Mouse (Mus musculus): ENCODE results near the gene BC051142. TPM values are rescaled to one million over a fixed set of nuclear protein-coding genes. Genes with fewer than 3 reads are reported as not detected.
"Not testable (repeated sequence)": the region's sequence is repeated elsewhere in the genome, so short reads cannot be mapped to it uniquely, and the experiment has no call there.

The BC051142 gene
- polyA plus RNA-seq, 1 experiment = not detected

DNA sequence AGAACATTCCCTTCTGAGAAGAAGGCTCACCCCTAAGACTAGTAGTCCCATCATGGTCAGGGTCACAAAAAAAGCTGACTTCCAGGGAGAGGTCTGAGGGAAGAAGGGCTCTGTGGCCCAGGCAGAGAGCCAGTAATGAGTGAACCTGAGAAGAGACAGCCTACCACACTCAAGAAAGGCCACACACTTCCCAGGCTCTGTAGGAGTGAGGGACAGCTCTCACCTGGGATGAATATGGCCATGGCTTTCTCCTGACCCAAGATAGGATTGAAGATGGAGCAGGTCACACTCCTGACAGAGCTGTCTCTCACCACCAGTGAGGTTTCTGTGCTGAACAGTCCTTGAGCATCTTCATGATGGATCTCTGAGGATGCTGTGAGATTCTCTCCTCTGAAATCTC is 94.2 kb downstream of the BC051142 start:
- TF ChIP-seq CTCF (IDR thresholded peaks at IDR 0.05; ENCODE audit: control insufficient read depth, insufficient read depth, insufficient read length) = no peak
- no peak for TF ChIP-seq MYOG (IDR thresholded peaks at IDR 0.05; ENCODE audit: control insufficient read depth, extremely low read depth, insufficient read length)
- no peak for TF ChIP-seq MAX (IDR thresholded peaks at IDR 0.05)
- no peak for TF ChIP-seq MYOD1 (IDR thresholded peaks at IDR 0.05; ENCODE audit: control insufficient read depth, insufficient read length, low read depth)
- no peak for TF ChIP-seq CEBPB (IDR thresholded peaks at IDR 0.05; ENCODE audit: low read depth)
- TF ChIP-seq FOSL1 (IDR thresholded peaks at IDR 0.05; ENCODE audit: insufficient read depth, low read length, poor library complexity, severe bottlenecking) = no peak
- TF ChIP-seq USF1 (IDR thresholded peaks at IDR 0.05; ENCODE audit: low read depth) = no peak
- no peaks in the 10 kb centered on the region for H3K27me3 ChIP-seq (ENCODE audit: control insufficient read depth, insufficient read depth, insufficient read length)

GRCm38 (mm10) chr17:34495156-34495555 is 96.5 kb downstream of the BC051142 start:
- not testable (repeated sequence) for H3K27me3 ChIP-seq (ENCODE audit: control insufficient read depth, insufficient read depth, insufficient read length); H3K36me3 ChIP-seq (ENCODE audit: control insufficient read depth, insufficient read depth); H3K79me2 ChIP-seq (ENCODE audit: control insufficient read depth, insufficient read depth); H3ac ChIP-seq (ENCODE audit: control insufficient read depth, insufficient read length, low read depth); H3K4me3 ChIP-seq (ENCODE audit: insufficient read depth, poor library complexity, severe bottlenecking); H3K79me3 ChIP-seq (ENCODE audit: low read depth)

More for the DNA sequence above, 94.2 kb downstream of the BC051142 start:
- Histone ChIP-seq H3K79me2 (ENCODE audit: control insufficient read depth, insufficient read depth) (no peaks in the 10 kb centered on the region), H3K79me3 (ENCODE audit: low read depth) (no peaks in the 10 kb centered on the region), H3K36me3 (ENCODE audit: control insufficient read depth, insufficient read depth) (no peaks in the 10 kb centered on the region), H3K4me3 (ENCODE audit: insufficient read depth, poor library complexity, severe bottlenecking) (no peak overlapping the region), H3ac (ENCODE audit: control insufficient read depth, insufficient read length, low read depth) (no peak overlapping the region)

- Histone ChIP-seq H3K27me3 (ENCODE audit: control insufficient read depth, insufficient read depth, insufficient read length) (no peaks in the 10 kb centered on the region), H3K79me3 (ENCODE audit: low read depth) (no peaks in the 10 kb centered on the region), H3K36me3 (ENCODE audit: control insufficient read depth, insufficient read depth) (no peaks in the 10 kb centered on the region), H3K4me3 (ENCODE audit: insufficient read depth, poor library complexity, severe bottlenecking) (no peak overlapping the region), H3K79me2 (ENCODE audit: control insufficient read depth, insufficient read depth) (no peaks in the 10 kb centered on the region), H3ac (ENCODE audit: control insufficient read depth, insufficient read length, low read depth) (no peak overlapping the region)
- TF ChIP-seq MYOG (IDR thresholded peaks at IDR 0.05; ENCODE audit: control insufficient read depth, extremely low read depth, insufficient read length) (no peak), CEBPB (IDR thresholded peaks at IDR 0.05; ENCODE audit: low read depth) (no peak), CTCF (IDR thresholded peaks at IDR 0.05; ENCODE audit: control insufficient read depth, insufficient read depth, insufficient read length) (no peak), USF1 (IDR thresholded peaks at IDR 0.05; ENCODE audit: low read depth) (no peak), FOSL1 (IDR thresholded peaks at IDR 0.05; ENCODE audit: insufficient read depth, low read length, poor library complexity, severe bottlenecking) (no peak)
Observed at GRCm38 (mm10) chr17:34496539-34496938, 97.9 kb downstream of the BC051142 start.

DNA sequence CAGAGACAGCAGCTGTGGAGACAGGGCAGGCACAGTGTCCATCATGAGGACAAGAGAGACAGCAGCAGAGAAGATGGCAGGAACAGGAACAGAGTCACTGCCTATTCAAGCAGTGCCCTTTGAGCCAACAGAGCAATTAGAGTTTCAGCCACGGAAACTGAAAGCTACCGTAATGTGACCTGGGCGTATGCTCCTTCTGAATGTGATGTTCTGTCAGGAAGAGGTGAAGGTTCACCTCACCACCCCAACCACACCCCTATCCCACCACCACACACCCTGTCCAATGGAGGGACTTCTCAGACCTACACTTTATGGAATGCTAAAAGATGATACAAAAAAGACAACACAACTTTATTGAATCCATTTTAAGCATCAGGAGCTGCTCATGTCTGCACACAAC is 98.7 kb downstream of the BC051142 start:
- H3K4me3 ChIP-seq (ENCODE audit: insufficient read depth, poor library complexity, severe bottlenecking); H3K79me3 ChIP-seq (ENCODE audit: low read depth): not testable (repeated sequence)

DNA sequence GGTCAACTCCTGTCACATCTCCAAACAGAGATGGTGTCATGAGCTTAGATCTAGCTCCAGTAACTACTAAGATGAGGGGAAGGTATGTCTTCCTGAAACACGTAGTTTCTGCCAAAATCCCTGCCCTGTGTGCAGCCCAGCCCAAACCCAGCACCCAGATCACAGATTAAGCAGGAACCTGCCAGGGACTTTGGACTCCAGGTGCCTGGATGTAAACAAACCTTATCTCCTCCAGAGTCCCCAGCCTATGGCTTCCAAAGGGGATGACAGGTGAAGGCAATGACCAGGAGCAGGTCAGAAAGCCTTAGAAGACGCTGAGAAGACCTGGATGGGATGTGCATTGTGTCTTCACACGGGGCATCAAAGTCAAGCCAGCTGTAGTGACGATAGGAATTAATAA is 99.1 kb downstream of the BC051142 start:
- H3K27me3 ChIP-seq (ENCODE audit: control insufficient read depth, insufficient read depth, insufficient read length); H3K79me2 ChIP-seq (ENCODE audit: control insufficient read depth, insufficient read depth); H3ac ChIP-seq (ENCODE audit: control insufficient read depth, insufficient read length, low read depth); H3K79me3 ChIP-seq (ENCODE audit: low read depth); H3K36me3 ChIP-seq (ENCODE audit: control insufficient read depth, insufficient read depth); H3K4me3 ChIP-seq (ENCODE audit: insufficient read depth, poor library complexity, severe bottlenecking): not testable (repeated sequence)

More for the DNA sequence above, 98.7 kb downstream of the BC051142 start:
- H3K79me2 ChIP-seq (ENCODE audit: control insufficient read depth, insufficient read depth); H3K27me3 ChIP-seq (ENCODE audit: control insufficient read depth, insufficient read depth, insufficient read length); H3ac ChIP-seq (ENCODE audit: control insufficient read depth, insufficient read length, low read depth); H3K36me3 ChIP-seq (ENCODE audit: control insufficient read depth, insufficient read depth): not testable (repeated sequence)

DNA sequence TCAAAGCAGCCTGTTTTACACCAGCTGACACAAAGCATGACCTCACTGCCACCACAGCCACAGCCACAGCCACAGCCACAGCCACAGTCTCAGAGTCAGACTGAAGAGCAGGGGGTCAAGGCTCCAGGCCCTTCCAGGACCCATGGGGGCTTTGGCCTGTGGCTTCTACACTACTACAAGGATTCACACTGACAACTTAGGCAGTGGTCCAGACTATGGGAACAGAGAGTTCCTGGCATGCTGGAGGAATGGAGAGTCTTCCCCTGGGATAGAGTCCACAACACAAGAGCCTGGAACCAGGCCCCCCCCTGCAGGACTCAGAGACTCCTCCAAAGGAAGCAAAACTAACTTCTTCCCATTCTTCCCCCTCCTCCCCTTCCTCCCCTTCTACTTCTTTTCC is 109.0 kb downstream of the BC051142 start:
- TF ChIP-seq CEBPB (IDR thresholded peaks at IDR 0.05; ENCODE audit: low read depth) (no peak), MAX (IDR thresholded peaks at IDR 0.05) (no peak), MYOG (IDR thresholded peaks at IDR 0.05; ENCODE audit: control insufficient read depth, extremely low read depth, insufficient read length) (no peak), MYOD1 (IDR thresholded peaks at IDR 0.05; ENCODE audit: control insufficient read depth, insufficient read length, low read depth) (no peak), CTCF (IDR thresholded peaks at IDR 0.05; ENCODE audit: control insufficient read depth, insufficient read depth, insufficient read length) (no peak), USF1 (IDR thresholded peaks at IDR 0.05; ENCODE audit: low read depth) (no peak), FOSL1 (IDR thresholded peaks at IDR 0.05; ENCODE audit: insufficient read depth, low read length, poor library complexity, severe bottlenecking) (no peak)

More for the DNA sequence above, 109.0 kb downstream of the BC051142 start:
- no peaks in the 10 kb centered on the region for H3K36me3 ChIP-seq (ENCODE audit: control insufficient read depth, insufficient read depth)
- no peaks in the 10 kb centered on the region for H3K27me3 ChIP-seq (ENCODE audit: control insufficient read depth, insufficient read depth, insufficient read length)
- H3ac ChIP-seq (ENCODE audit: control insufficient read depth, insufficient read length, low read depth) = no peak overlapping the region
- no peaks in the 10 kb centered on the region for H3K79me3 ChIP-seq (ENCODE audit: low read depth)
- H3K79me2 ChIP-seq (ENCODE audit: control insufficient read depth, insufficient read depth) = no peaks in the 10 kb centered on the region
- H3K4me3 ChIP-seq (ENCODE audit: insufficient read depth, poor library complexity, severe bottlenecking) = no peak overlapping the region

Other genes with a start within 250 kb of the BC051142 start
- gene H2-DMb1, start 245.7 kb upstream of the BC051142 start, polyA plus RNA-seq (2012; fragmentation: generic; extraction: Trizol) = not detected
- gene Tap1, start 211.3 kb upstream of the BC051142 start, polyA plus RNA-seq (2012; fragmentation: generic; extraction: Trizol) = 0.30 TPM
- gene Psmb9, start 211.1 kb upstream of the BC051142 start, polyA plus RNA-seq (2012; fragmentation: generic; extraction: Trizol) = 0.07 TPM
- gene Psmb8, start 201.1 kb upstream of the BC051142 start, polyA plus RNA-seq (2012; fragmentation: generic; extraction: Trizol) = 0.05 TPM
- gene Tap2, start 195.3 kb upstream of the BC051142 start, polyA plus RNA-seq (2012; fragmentation: generic; extraction: Trizol) = 0.47 TPM
- not detected for gene H2-Ob, start 159.9 kb upstream of the BC051142 start, polyA plus RNA-seq (2012; fragmentation: generic; extraction: Trizol)
- not detected for gene H2-Ab1, start 141.1 kb upstream of the BC051142 start, polyA plus RNA-seq (2012; fragmentation: generic; extraction: Trizol)
- gene H2-Aa, start 111.0 kb upstream of the BC051142 start, polyA plus RNA-seq (2012; fragmentation: generic; extraction: Trizol) = not detected
- not detected for gene H2-Eb1, start 93.0 kb upstream of the BC051142 start, polyA plus RNA-seq (2012; fragmentation: generic; extraction: Trizol)
- gene H2-Eb2, start 73.2 kb upstream of the BC051142 start, polyA plus RNA-seq (2012; fragmentation: generic; extraction: Trizol) = not detected
- not detected for gene Btnl2, start 44.0 kb upstream of the BC051142 start, polyA plus RNA-seq (2012; fragmentation: generic; extraction: Trizol)
- gene Btnl1, start 21.7 kb upstream of the BC051142 start, polyA plus RNA-seq (2012; fragmentation: generic; extraction: Trizol) = not detected
- gene Btnl4, start 78.5 kb downstream of the BC051142 start, polyA plus RNA-seq (2012; fragmentation: generic; extraction: Trizol) = not detected
- gene Btnl6, start 118.5 kb downstream of the BC051142 start, polyA plus RNA-seq (2012; fragmentation: generic; extraction: Trizol) = not detected
- gene Notch4, start 165.4 kb downstream of the BC051142 start, polyA plus RNA-seq (2012; fragmentation: generic; extraction: Trizol) = 0.51 TPM
- gene Gpsm3, start 191.0 kb downstream of the BC051142 start, polyA plus RNA-seq (2012; fragmentation: generic; extraction: Trizol) = 1.2 TPM
- 18.1 TPM for gene Pbx2, start 192.4 kb downstream of the BC051142 start, polyA plus RNA-seq (2012; fragmentation: generic; extraction: Trizol)
- 0.30 TPM for gene Ager, start 199.0 kb downstream of the BC051142 start, polyA plus RNA-seq (2012; fragmentation: generic; extraction: Trizol)
- 37.1 TPM for gene Rnf5, start 204.9 kb downstream of the BC051142 start, polyA plus RNA-seq (2012; fragmentation: generic; extraction: Trizol)
- 73.9 TPM for gene Agpat1, start 205.4 kb downstream of the BC051142 start, polyA plus RNA-seq (2012; fragmentation: generic; extraction: Trizol)
- 0.22 TPM for gene Egfl8, start 217.2 kb downstream of the BC051142 start, polyA plus RNA-seq (2012; fragmentation: generic; extraction: Trizol)
- 12.7 TPM for gene Ppt2, start 229.7 kb downstream of the BC051142 start, polyA plus RNA-seq (2012; fragmentation: generic; extraction: Trizol)
- gene Prrt1, start 230.7 kb downstream of the BC051142 start, polyA plus RNA-seq (2012; fragmentation: generic; extraction: Trizol) = not detected
- 9.9 TPM for gene Fkbpl, start 245.9 kb downstream of the BC051142 start, polyA plus RNA-seq (2012; fragmentation: generic; extraction: Trizol)
- gene Atf6b, start 248.3 kb downstream of the BC051142 start, polyA plus RNA-seq (2012; fragmentation: generic; extraction: Trizol) = 38.3 TPM